Mouse (Mus musculus) liver, postnatal 0 days (tissue): ENCODE results near the gene Gm20388. TPM values are rescaled to one million over a fixed set of nuclear protein-coding genes. Genes with fewer than 3 reads are reported as not detected.

Experiments
- ATAC-seq: fragments of 200-750 bp; cut with Nextera tagmentation; 2 replicates; pipeline ENCODE4 v1.8.0; 2017; ENCODE audit warnings: mild to moderate bottlenecking, moderate library complexity
- DNase-seq: peaks from one replicate; pipeline ENCODE4 v3.0.0-alpha.2; 2016
- H3K27ac ChIP-seq: fragments of 300-500 bp; sonication (generic); 2 replicates; pipeline ENCODE4 v1.5.1; 2014; ENCODE audit warnings: antibody characterized with exemption, moderate library complexity, mild to moderate bottlenecking, low read depth
- H3K27me3 ChIP-seq: fragments of 300-500 bp; sonication (generic); 2 replicates; pipeline ENCODE4 v1.6.1; 2014; ENCODE audit warnings: low read length, control low read depth, mixed read lengths; ENCODE audit not compliant: insufficient read depth
- H3K36me3 ChIP-seq: fragments of 300-500 bp; sonication (generic); replicated peaks from 2 replicates; pipeline ENCODE4 v1.6.1; 2014; ENCODE audit warnings: mild to moderate bottlenecking, control low read depth, low read length, moderate library complexity, mixed read lengths; ENCODE audit not compliant: insufficient read depth
- H3K4me1 ChIP-seq: fragments of 300-500 bp; sonication (generic); 2 replicates; pipeline ENCODE4 v1.6.1; 2014; ENCODE audit warnings: antibody characterized with exemption, mild to moderate bottlenecking, control low read depth; ENCODE audit not compliant: insufficient read depth
- H3K4me2 ChIP-seq: fragments of 300-500 bp; sonication (generic); 2 replicates; pipeline ENCODE4 v1.6.1; 2014; ENCODE audit warnings: low read depth, mild to moderate bottlenecking, low read length, moderate library complexity, mixed read lengths
- H3K4me3 ChIP-seq: fragments of 300-500 bp; sonication (generic); 2 replicates; pipeline ENCODE4 v1.5.1; 2014; ENCODE audit warnings: low read depth, low read length
- H3K9ac ChIP-seq: fragments of 300-500 bp; sonication (generic); replicated peaks from 2 replicates; pipeline ENCODE4 v1.6.1; 2014; ENCODE audit warnings: mild to moderate bottlenecking, moderate library complexity
- H3K9me3 ChIP-seq: fragments of 300-500 bp; sonication (generic); 2 replicates; pipeline ENCODE4 v1.6.1; 2016; ENCODE audit warnings: mild to moderate bottlenecking, control low read depth, low read length, mixed read lengths
- CTCF ChIP-seq: sonication (generic); IDR thresholded peaks from 2 replicates; pipeline ENCODE4 v1.5.1; 2016; ENCODE audit warnings: antibody characterized with exemption, low read depth
- EP300 ChIP-seq: IDR thresholded peaks from 2 replicates; pipeline ENCODE4 v1.6.1; 2016; ENCODE audit warnings: antibody characterized with exemption, low read depth, mild to moderate bottlenecking
- WGBS: fragments of 180-500 bp; shearing (Covaris S2); extraction: QIAGEN DNeasy Blood & Tissue Kit; methylation state at CpG from one replicate; pipeline ENCODE4 v1.1.7; 2014; ENCODE audit not compliant: insufficient replicate concordance; 5-methylcytosine and 5-hydroxymethylcytosine counted together
- polyA plus RNA-seq: library from polyadenylated mRNA; unstranded; fragments of >200 nt; fragmentation: Nextera tagmentation; extraction: Ambion mirVana; gene quantifications from 2 replicates; pipeline ENCODE4 v1.2.1, GENCODE M21; 2015

Gene Gm20388
- polyA plus RNA-seq, 1 experiment from 2014 or later, result not detected

DNA sequence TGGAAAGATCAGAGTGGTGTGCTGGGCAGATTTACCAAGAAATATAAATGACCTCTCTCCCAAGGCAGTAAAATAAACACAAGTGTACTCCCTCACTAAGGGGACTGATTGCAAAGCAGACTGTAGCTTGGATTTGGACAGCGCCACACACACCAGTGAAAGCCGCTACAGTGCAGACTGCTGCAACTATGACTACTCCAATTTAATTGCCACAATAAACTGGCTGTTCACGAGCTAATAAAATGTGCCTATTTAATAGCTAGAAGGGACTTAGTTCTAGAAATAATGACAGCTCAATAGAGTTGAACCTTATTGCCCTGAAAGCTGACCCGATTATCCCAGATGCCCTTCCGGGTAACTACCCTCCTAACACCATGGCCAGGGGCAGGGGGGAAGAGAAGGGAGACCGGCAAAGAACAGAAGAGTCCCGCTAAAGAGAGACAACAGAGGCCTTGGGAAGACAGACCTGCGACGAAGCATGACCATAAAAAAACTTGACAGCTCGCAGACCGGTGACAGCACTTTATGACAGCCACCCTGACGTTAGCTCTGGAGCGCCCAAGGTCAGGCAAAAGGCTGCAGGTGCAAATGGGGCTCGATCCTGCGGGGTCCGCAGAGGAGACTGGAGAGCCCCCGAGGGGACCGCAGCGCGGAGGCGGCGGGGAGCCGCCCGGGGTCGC is 189.9 kb downstream of the Gm20388 start:
- peak; percentile 35 for ATAC-seq
- 5% methylated on average over 24 of the region's 25 CpGs for WGBS
- H3K27me3 ChIP-seq, result no peaks in the 10 kb centered on the region
- peak overlapping the region; percentile 84 for H3K9ac ChIP-seq
- peak overlapping the region; percentile 84 for H3K27ac ChIP-seq
- H3K4me1 ChIP-seq, result peaks cover 20% of the 10 kb centered on the region
- peak overlapping the region; percentile 84 for H3K4me3 ChIP-seq
- H3K4me2 ChIP-seq, result peak overlapping the region; percentile 85
- TF ChIP-seq EP300 (no peak), CTCF (no peak)
- H3K9me3 ChIP-seq, result no peaks in the 10 kb centered on the region
- DNase-seq, result no peak
- no peaks in the 10 kb centered on the region for H3K36me3 ChIP-seq

DNA sequence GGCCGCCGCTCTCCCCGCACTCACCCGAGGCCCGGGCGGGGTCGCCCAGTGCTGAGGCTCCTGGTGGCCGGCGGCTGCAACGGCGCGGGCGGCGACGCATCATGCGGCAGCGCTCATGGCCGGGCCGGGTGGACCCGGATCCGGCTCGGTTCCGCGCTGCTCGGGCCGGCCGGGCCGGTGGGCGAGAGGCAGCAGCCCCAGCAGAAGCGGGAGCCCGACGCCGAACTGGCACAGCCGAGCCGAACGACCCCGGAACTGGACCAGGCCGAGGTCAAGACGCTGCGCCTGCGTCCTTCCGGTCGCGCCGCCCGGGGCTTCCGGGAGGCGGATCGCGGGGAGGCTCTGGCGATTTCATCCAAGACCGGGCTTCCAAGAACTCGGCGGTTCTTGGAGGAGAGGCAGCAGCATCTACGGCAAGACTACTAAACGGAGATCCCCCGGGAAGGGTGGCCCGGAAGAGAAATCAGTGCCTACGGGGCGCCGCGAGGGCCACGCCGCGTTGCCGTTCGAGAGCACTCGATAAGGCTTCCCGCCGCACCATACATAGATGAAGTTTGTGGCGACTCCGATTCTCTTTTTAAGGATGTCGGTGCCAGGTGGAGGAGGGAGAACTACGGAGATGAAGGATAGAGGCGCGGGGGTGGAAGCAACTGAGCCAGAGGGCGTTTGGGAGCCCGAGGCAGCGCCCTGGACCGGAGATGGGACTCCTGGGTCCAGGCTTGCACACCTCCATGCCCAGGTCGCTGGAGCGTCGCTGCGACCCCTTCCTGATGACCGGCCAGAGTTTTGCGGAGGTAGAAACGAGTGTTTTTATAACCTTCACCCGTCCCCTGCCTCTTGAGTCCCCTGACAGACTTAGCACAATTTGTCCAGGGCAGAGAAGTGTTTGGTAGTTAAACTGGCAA is 190.7 kb downstream of the Gm20388 start, which contains the start of gene Zdhhc7:
TSS of gene Zdhhc7 (minus strand) at position 415 of the 905 bp plus-strand sequence.
- WGBS, result under 1% methylated on average over 88 of the region's 88 CpGs
- Histone ChIP-seq H3K4me1 (peaks cover 20% of the 10 kb centered on the region), H3K27ac (peak within 1 kb of the TSS; percentile 84), H3K27me3 (no peaks in the 10 kb centered on the region), H3K4me3 (peak within 1 kb of the TSS; percentile 84), H3K9ac (peak within 1 kb of the TSS; percentile 84), H3K36me3 (no peaks in the 10 kb centered on the region), H3K4me2 (peak within 1 kb of the TSS; percentile 85), H3K9me3 (no peaks in the 10 kb centered on the region)
- peak; percentile 74 for ATAC-seq
- TF ChIP-seq EP300 (no peak), CTCF (0 out of 2 replicates have a peak, but pooled peaks have one; percentile 10)
- peak; percentile 83 for DNase-seq

DNA sequence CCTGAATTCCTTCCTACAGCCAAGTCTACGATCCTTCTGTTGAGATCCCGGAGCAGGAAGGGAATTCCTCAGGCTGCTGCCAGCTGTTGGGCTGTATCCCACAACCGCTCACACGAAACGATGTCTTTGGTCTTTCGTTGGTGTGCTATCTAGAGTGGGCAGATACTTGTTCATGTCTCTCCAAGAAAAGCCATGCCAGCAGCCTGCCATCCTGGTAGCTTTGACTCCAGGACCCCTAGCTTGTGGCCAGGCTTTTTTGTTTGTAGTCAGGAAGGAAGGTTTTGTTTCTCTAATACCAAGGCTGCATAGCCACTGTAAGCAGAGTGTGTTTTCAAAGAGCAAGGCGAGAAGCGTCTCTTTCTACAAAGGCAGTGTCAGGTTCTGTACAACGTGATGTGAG is 193.3 kb downstream of the Gm20388 start:
- TF ChIP-seq CTCF (no peak), EP300 (no peak)
- WGBS, result 86% methylated on average over 9 of the region's 9 CpGs
- DNase-seq (no peak), ATAC-seq (no peak)
- Histone ChIP-seq H3K36me3 (no peaks in the 10 kb centered on the region), H3K9me3 (no peaks in the 10 kb centered on the region), H3K27me3 (no peaks in the 10 kb centered on the region), H3K27ac (no peak overlapping the region), H3K4me2 (no peak overlapping the region), H3K9ac (no peak overlapping the region), H3K4me3 (no peak overlapping the region), H3K4me1 (peaks cover 26% of the 10 kb centered on the region)

DNA sequence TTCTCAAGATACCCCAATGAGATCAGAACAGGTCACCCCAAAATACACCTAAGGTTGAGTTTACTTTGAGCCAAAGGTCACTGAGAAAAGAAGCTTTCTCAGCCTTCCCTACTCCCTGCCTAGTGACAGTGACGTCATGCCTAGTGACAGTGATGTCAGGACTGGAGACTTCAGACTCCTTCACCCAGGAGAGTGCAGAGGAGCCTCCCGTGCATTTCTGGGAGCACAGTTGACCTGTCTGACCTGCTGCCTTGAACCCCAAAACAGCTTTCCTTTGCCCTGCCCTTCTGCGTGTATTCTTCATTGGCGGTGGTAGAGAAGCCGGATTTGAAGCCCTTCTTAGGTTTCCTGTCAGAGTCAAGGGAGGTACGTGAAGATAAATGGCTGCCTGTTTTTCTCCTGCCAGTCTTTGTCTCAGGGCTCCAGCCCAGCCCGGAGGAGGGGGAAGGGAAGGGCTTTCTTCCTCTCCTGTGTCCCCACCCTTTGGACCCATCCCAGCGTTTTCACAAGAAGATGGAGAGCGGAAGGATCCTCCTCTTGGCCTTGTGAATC is 194.2 kb downstream of the Gm20388 start:
- 43% methylated on average over 9 of the region's 9 CpGs for WGBS
- no peak overlapping the region for H3K27ac ChIP-seq
- no peak overlapping the region for H3K4me3 ChIP-seq
- no peaks in the 10 kb centered on the region for H3K27me3 ChIP-seq
- TF ChIP-seq EP300 (no peak), CTCF (no peak)
- no peak for ATAC-seq
- no peak overlapping the region for H3K9ac ChIP-seq
- H3K4me2 ChIP-seq, result no peak overlapping the region
- no peaks in the 10 kb centered on the region for H3K36me3 ChIP-seq
- no peak for DNase-seq
- H3K9me3 ChIP-seq, result no peaks in the 10 kb centered on the region
- H3K4me1 ChIP-seq, result peaks cover 26% of the 10 kb centered on the region

DNA sequence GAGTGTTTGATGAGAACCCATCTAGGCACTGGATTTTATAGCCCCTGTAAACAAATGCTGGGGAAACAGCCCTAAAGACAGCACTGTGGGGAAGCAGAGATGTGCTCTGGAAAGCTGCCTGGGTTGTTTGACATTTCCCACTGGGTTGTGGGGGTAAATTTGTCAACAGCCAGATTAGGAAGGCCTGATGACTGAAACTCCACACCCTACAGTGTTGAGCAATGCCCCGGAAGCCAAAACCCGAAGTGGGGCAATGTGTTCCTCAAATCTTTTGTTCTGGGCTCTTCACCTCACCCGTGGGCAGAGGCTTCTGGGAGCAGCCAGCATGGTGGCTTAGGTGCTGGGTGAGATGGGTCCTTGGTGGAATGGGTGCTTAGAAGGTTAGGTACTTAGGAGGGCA is 198.5 kb downstream of the Gm20388 start:
- no peaks in the 10 kb centered on the region for H3K9me3 ChIP-seq
- peak overlapping the region; percentile 69 for H3K27ac ChIP-seq
- 18% methylated on average over 3 of the region's 3 CpGs for WGBS
- no peak overlapping the region for H3K4me2 ChIP-seq
- peak; percentile 65 for DNase-seq
- no peak overlapping the region for H3K4me3 ChIP-seq
- no peaks in the 10 kb centered on the region for H3K36me3 ChIP-seq
- ATAC-seq, result no peak
- H3K9ac ChIP-seq, result no peak overlapping the region
- peaks cover under 1% of the 10 kb centered on the region; the same call in 1 of the 2 replicates for H3K27me3 ChIP-seq
- peaks cover 19% of the 10 kb centered on the region for H3K4me1 ChIP-seq
- TF ChIP-seq EP300 (0 out of 2 replicates have a peak, but pooled peaks have one; percentile 34), CTCF (no peak)

DNA sequence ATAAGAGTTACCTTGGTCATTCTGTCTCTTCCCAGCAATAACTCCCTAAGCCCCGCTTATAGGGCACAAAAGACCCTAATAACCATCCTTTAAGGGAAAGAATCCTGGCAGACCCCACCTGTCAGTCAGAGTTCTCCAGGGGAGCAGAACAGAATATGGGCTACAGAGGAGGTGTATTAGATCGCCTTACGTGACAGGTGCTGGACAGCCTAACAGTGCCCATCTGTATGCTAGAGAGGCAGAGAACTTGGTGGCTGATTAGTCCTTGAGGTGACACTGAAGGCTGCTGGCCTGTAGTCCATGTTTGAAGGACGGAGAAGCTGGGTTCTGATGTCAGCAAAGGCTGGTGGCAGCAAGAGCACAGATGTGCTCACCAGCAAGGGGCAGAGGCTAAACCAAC is 200.3 kb downstream of the Gm20388 start:
- DNase-seq (no peak), ATAC-seq (no peak)
- Histone ChIP-seq H3K27me3 (peaks cover 18% of the 10 kb centered on the region), H3K9me3 (no peaks in the 10 kb centered on the region), H3K36me3 (no peaks in the 10 kb centered on the region), H3K27ac (no peak overlapping the region), H3K4me2 (no peak overlapping the region), H3K4me1 (peaks cover 26% of the 10 kb centered on the region), H3K9ac (no peak overlapping the region), H3K4me3 (no peak overlapping the region)
- WGBS, result 83% methylated on average over 4 of the region's 4 CpGs
- TF ChIP-seq CTCF (no peak), EP300 (no peak)
